Mouse (Mus musculus) liver, adult (tissue): ENCODE results near the gene Olfr680-ps1.
"Not testable (repeated sequence)": the region's sequence is repeated elsewhere in the genome, so short reads cannot be mapped to it uniquely, and the experiment has no call there.

Experiments used
- GATA4 ChIP-seq: IDR thresholded peaks from 2 replicates; pipeline ENCODE4 v1.6.1; 2014; ENCODE audit warnings: mild to moderate bottlenecking, low read length; ENCODE audit not compliant: insufficient replicate concordance

The Olfr680-ps1 gene

GRCm38 (mm10) chr7:105092717-105093116 is at the start of gene Olfr680-ps1:
TSS of gene Olfr680-ps1 (minus strand) at chr7:105092817.
- not testable (repeated sequence) for TF ChIP-seq GATA4

DNA sequence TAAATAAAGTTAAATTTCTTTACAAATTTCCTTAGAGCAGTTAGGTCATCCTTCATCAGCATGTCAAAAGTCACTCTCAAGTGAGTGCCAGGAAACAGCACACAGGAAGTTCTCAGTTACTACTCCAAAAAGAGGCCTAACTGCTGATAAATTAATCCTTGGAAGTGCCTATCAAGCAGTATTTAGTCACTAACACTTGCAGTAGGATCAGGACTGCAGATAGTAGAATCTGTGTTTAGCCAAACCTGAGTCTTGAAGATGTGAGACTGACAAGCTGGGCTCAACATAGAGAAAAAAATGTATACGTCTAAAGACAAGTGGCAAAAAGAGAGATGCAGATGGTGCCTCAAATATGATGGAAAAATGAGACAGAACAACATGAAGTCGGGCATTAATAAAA is 48.7 kb upstream of the Olfr680-ps1 start:
- TF ChIP-seq GATA4, result no peak

DNA sequence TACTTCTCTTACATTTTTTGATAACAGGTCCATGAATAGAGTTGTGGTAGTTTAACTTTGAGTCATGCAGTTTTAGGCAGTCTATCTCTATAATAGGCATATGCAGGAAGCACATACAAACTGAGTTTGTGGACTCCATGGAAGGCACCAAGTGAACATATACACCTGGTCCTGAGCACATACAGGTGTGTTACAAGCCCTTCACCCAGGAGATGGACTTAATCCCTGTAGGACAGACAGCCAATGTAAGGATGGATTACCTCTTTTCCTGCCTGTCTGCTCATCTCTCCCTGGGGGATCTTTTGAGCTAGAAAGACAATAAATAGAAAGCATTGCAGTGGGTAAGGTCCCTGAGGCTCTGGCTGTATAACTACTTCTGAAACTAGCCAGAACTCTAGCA is 23.9 kb upstream of the Olfr680-ps1 start, which contains the start of gene Olfr681:
Olfr681 (plus strand) TSS at position 301 of the 400 bp plus-strand sequence.
- TF ChIP-seq GATA4, result no peak

DNA sequence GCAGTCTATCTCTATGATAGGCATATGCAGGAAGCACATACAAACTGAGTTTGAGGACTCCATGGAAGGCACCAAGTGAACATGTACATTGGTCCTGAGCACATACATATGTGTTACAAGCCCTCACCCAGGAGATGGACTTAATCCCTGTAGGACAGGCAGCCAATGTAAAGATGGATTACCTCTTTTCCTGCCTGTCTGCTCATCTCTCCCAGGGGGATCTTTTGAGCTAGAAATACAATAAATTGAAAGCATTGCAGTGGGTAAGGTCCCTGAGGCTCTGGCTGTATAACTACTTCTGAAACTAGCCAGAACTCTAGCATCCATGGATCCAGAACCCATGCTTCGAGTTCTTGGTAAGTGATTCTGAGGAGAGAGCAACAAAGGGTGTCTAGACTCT is 11.7 kb downstream of the Olfr680-ps1 start, which contains the start of gene Olfr679:
Olfr679 (plus strand) TSS at position 301 of the 400 bp plus-strand sequence.
- TF ChIP-seq GATA4, result no peak

- TF ChIP-seq GATA4, result no peak
Measured at GRCm38 (mm10) chr7:105064175-105064574, 28.4 kb downstream of the Olfr680-ps1 start, which contains the start of gene Olfr678. TSS of gene Olfr678 (plus strand) at chr7:105064475.

GRCm38 (mm10) chr7:105058951-105059350 is 33.7 kb downstream of the Olfr680-ps1 start:
- TF ChIP-seq GATA4, result no peak
